In the genomic region with DNA sequence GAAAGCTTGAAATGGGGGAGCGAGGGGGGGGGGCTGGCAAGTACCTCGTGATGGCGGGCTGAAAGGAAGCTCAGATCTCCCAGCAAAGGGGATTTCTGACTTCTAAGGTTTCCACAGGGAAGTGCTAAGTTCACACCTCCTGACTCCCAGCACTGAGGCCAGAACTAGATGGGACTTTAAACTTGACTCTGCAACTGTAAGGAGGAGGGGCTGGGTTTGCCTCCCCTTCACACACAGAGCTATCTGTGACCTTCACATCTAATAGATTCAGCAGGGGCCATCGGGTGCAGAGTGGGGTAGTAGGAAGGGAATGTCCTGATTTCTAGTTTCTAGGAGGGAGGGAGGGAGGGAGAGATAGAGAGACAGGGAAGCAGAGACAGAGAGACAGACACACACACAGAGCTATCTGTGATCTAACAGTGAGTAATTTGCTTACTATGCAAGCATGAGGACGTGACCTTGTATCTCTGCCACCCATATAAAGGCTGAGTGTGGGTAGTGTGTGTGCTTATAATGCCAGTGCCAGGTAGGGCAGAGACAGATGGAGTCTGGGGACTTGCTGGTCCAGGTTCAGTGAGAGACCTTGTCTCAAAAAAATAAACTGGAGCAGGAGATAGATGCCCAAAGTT, we compare ENCODE assay signal across 20 mouse cellular contexts.
A peak's percentile ranks its signal among the peaks of the same experiment; 100 is the strongest.
DNase-seq lines count a peak whose midpoint lies in the region; ATAC-seq and TF ChIP-seq lines count a peak whose summit lies in the region.
"Had no signal": no experiment of that assay in that cellular context is flagged by ENCODE, and none has a peak within 500 bp of the region (broad histone marks: within the 10 kb centered on the region; RNA-seq: fewer than 3 reads in every experiment).

No protein-coding gene starts in this region.

- H3K27me3 ChIP-seq in heart, postnatal 0 days (ENCODE audit: control insufficient read depth, insufficient read depth, low read length), result no peaks in the 10 kb centered on the region
- no peaks in the 10 kb centered on the region for H3K27me3 ChIP-seq in intestine, embryonic 15.5 days (replicated peaks)
- H3K27me3 ChIP-seq in liver, embryonic 13.5 days, result no peaks in the 10 kb centered on the region; the same call in 1 of the 2 replicates
- H3K27me3 ChIP-seq in stomach, embryonic 15.5 days (replicated peaks), result no peaks in the 10 kb centered on the region
- H3K27me3 ChIP-seq in cerebellum, adult 2 months (ENCODE audit: control insufficient read depth, insufficient read depth, low read length), result no peaks in the 10 kb centered on the region; the same call in 1 of the 2 replicates
- H3K27me3 ChIP-seq: heart, embryonic 15.5 days; limb, embryonic 12.5 days; neural tube, embryonic 13.5 days had no signal

- ATAC-seq in heart, postnatal 0 days (ENCODE audit: insufficient read depth, low read depth), result peak; percentile 53; the same call in 1 of the 2 replicates
- ATAC-seq in intestine, embryonic 15.5 days, result peak; percentile 95
- ATAC-seq in liver, embryonic 13.5 days (ENCODE audit: low read depth), result peak; percentile 47; the same call in 1 of the 2 replicates
- ATAC-seq in stomach, embryonic 15.5 days (ENCODE audit: insufficient read depth, low FRiP score, low read depth), result peak; percentile 77; the same call in 1 of the 2 replicates
- ATAC-seq: hindbrain, postnatal 0 days had no signal

- H3K4me1 ChIP-seq in heart, postnatal 0 days (ENCODE audit: control insufficient read depth, insufficient read depth), result no peaks in the 10 kb centered on the region; the same call in 1 of the 2 replicates
- 0 out of 2 replicates have a peak, but pooled peaks cover 5% of the 10 kb centered on the region for H3K4me1 ChIP-seq in intestine, embryonic 15.5 days (replicated peaks)
- H3K4me1 ChIP-seq in liver, embryonic 13.5 days (replicated peaks), result 0 out of 2 replicates have a peak, but pooled peaks cover 7% of the 10 kb centered on the region
- H3K4me1 ChIP-seq in stomach, embryonic 15.5 days, result no peaks in the 10 kb centered on the region; the same call in 1 of the 2 replicates
- no peaks in the 10 kb centered on the region for H3K4me1 ChIP-seq in cerebellum, adult 2 months (ENCODE audit: control insufficient read depth, insufficient read depth, low read length)

- 29% methylated on average over 5 of the region's 5 CpGs for WGBS in heart, postnatal 0 days
- WGBS in intestine, embryonic 15.5 days, result 32% methylated on average over 5 of the region's 5 CpGs
- 30% methylated on average over 5 of the region's 5 CpGs for WGBS in liver, embryonic 13.5 days (ENCODE audit: insufficient replicate concordance)
- 35% methylated on average over 5 of the region's 5 CpGs for WGBS in stomach, embryonic 15.5 days
- WGBS in cerebellum, adult 2 months, result 54% methylated on average over 5 of the region's 5 CpGs

- no peak for TF ChIP-seq CTCF in heart, postnatal 0 days (IDR thresholded peaks at IDR 0.05; ENCODE audit: low read depth)
- no peak for TF ChIP-seq CTCF in cerebellum, adult 2 months (IDR thresholded peaks at IDR 0.05; ENCODE audit: borderline replicate concordance, insufficient read depth, low read depth, low read length)

- TF ChIP-seq EP300 in heart, postnatal 0 days (IDR thresholded peaks at IDR 0.05; ENCODE audit: low read depth), result no peak

- no peak overlapping the region for H3K9ac ChIP-seq in heart, postnatal 0 days (replicated peaks; ENCODE audit: low read depth, low read length)
- H3K9ac ChIP-seq in intestine, embryonic 15.5 days, result no peak overlapping the region
- no peak overlapping the region for H3K9ac ChIP-seq in liver, embryonic 13.5 days
- H3K9ac ChIP-seq in stomach, embryonic 15.5 days, result no peak overlapping the region
- H3K9ac ChIP-seq: forebrain, embryonic 12.5 days; heart, embryonic 15.5 days; limb, embryonic 12.5 days; neural tube, embryonic 13.5 days had no signal

- H3K4me3 ChIP-seq in heart, postnatal 0 days (ENCODE audit: low read depth, low read length), result no peak overlapping the region
- H3K4me3 ChIP-seq in intestine, embryonic 15.5 days (replicated peaks), result no peak overlapping the region
- H3K4me3 ChIP-seq in liver, embryonic 13.5 days (replicated peaks), result no peak overlapping the region
- no peak overlapping the region for H3K4me3 ChIP-seq in stomach, embryonic 15.5 days (replicated peaks)
- no peak overlapping the region for H3K4me3 ChIP-seq in cerebellum, adult 2 months (replicated peaks; ENCODE audit: insufficient read depth, low read depth, low read length)
- H3K4me3 ChIP-seq: forebrain, embryonic 12.5 days; heart, embryonic 15.5 days; hindbrain, embryonic 10.5 days; limb, embryonic 12.5 days; neural tube, embryonic 13.5 days had no signal

- TF ChIP-seq POLR2A in cerebellum, adult 2 months (IDR thresholded peaks at IDR 0.05; ENCODE audit: borderline replicate concordance, insufficient read depth, low read length), result no peak

- peak; percentile 7 for DNase-seq in heart, postnatal 0 days (ENCODE audit: low spot score)
- no peak for DNase-seq in heart, adult 11 months
- DNase-seq in liver, embryonic 13.5 days, result no peak
- DNase-seq in cerebellum, adult 2 months, result no peak
- no peak for DNase-seq in Muller cell, postnatal 12 days (ENCODE audit: inconsistent ontology term)
- DNase-seq: adrenal gland, postnatal 25 days; cerebellum, adult 11-12 months; cerebellum, postnatal 36 days; kidney, adult 8-10 months; midbrain, embryonic 14.5 days; right cerebral cortex, adult 18-20 months; thymus, adult 2 months had no signal

- H3K27ac ChIP-seq in heart, postnatal 0 days (ENCODE audit: low read depth), result no peak overlapping the region
- H3K27ac ChIP-seq in intestine, embryonic 15.5 days, result 0 out of 2 replicates have a peak overlapping the region, but pooled peaks have one; percentile 13
- H3K27ac ChIP-seq in liver, embryonic 13.5 days, result no peak overlapping the region
- H3K27ac ChIP-seq in stomach, embryonic 15.5 days, result no peak overlapping the region
- no peak overlapping the region for H3K27ac ChIP-seq in cerebellum, adult 2 months (ENCODE audit: insufficient read depth, low read length)
- H3K27ac ChIP-seq: forebrain, embryonic 12.5 days; heart, embryonic 15.5 days; hindbrain, embryonic 10.5 days; hindbrain, postnatal 0 days; limb, embryonic 12.5 days; neural tube, embryonic 13.5 days had no signal

- no peaks in the 10 kb centered on the region for H3K36me3 ChIP-seq in heart, postnatal 0 days (replicated peaks; ENCODE audit: control insufficient read depth, insufficient read depth, low read length)
- no peaks in the 10 kb centered on the region for H3K36me3 ChIP-seq in intestine, embryonic 15.5 days
- no peaks in the 10 kb centered on the region for H3K36me3 ChIP-seq in liver, embryonic 13.5 days
- no peaks in the 10 kb centered on the region for H3K36me3 ChIP-seq in stomach, embryonic 15.5 days
- H3K36me3 ChIP-seq: forebrain, embryonic 12.5 days; heart, embryonic 15.5 days; hindbrain, embryonic 10.5 days; limb, embryonic 12.5 days; neural tube, embryonic 13.5 days had no signal

- no peak overlapping the region for H3K4me2 ChIP-seq in heart, postnatal 0 days (ENCODE audit: low read depth, low read length)
- no peak overlapping the region for H3K4me2 ChIP-seq in intestine, embryonic 15.5 days (replicated peaks)
- no peak overlapping the region for H3K4me2 ChIP-seq in liver, embryonic 13.5 days
- H3K4me2 ChIP-seq in stomach, embryonic 15.5 days, result no peak overlapping the region
- H3K4me2 ChIP-seq: forebrain, embryonic 12.5 days; heart, embryonic 15.5 days; limb, embryonic 12.5 days; neural tube, embryonic 13.5 days had no signal

- 0 out of 2 replicates have a peak, but pooled peaks cover 3% of the 10 kb centered on the region for H3K9me3 ChIP-seq in heart, postnatal 0 days (replicated peaks; ENCODE audit: control insufficient read depth, low read length)
- no peaks in the 10 kb centered on the region for H3K9me3 ChIP-seq in intestine, embryonic 15.5 days
- H3K9me3 ChIP-seq in liver, embryonic 13.5 days (replicated peaks), result no peaks in the 10 kb centered on the region
- H3K9me3 ChIP-seq in stomach, embryonic 15.5 days, result no peaks in the 10 kb centered on the region
- H3K9me3 ChIP-seq: forebrain, embryonic 12.5 days; heart, embryonic 15.5 days; hindbrain, embryonic 10.5 days; limb, embryonic 12.5 days; neural tube, embryonic 13.5 days had no signal
